Mouse (Mus musculus): ENCODE results near the gene Lrrc28.
A peak's percentile ranks its signal among the peaks of the same experiment; 100 is the strongest.

Gene Lrrc28

DNA sequence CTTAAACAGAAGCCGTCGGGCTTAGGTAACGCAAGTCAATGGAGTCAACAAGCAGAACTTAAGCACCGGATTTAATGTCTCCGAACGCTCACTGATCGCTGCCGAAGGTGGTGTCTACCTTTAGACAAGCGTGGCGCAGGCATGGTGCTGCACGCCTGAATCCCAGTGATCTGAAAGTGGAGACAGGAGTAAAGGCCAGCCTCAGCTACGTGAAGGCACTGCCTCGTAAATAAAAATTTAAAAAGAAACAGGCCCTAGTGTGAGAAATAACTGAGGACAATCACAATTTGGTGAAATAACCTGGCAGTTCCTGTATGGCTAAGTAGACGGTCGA lies 580 bp upstream of the Lrrc28 start:
- DNase-seq (ENCODE audit: low spot score), result no peak

- no peak for DNase-seq (ENCODE audit: low spot score)
These were observed 777 bp downstream of the Lrrc28 start for GRCm38 (mm10) chr7:67644291-67644690.

DNA sequence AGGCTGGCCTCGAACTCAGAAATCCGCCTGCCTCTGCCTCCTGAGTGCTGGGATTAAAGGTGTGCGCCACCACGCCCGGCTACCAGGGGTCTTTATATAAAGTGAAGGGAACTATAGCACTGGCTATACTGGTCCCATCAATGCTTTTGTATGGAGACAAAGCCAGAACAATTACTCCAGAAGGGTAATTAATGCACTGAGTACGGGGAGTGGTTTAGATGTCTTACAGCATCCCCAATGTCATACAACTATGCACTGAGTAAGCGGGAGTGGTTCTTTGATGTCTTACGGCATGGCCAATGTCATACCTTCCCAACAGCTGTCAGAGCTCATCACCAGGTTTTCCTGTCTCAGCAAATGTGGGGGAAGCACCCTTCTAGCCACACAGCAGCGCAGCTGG lies 2.1 kb downstream of the Lrrc28 start:
- no peak for DNase-seq (ENCODE audit: low spot score)

DNA sequence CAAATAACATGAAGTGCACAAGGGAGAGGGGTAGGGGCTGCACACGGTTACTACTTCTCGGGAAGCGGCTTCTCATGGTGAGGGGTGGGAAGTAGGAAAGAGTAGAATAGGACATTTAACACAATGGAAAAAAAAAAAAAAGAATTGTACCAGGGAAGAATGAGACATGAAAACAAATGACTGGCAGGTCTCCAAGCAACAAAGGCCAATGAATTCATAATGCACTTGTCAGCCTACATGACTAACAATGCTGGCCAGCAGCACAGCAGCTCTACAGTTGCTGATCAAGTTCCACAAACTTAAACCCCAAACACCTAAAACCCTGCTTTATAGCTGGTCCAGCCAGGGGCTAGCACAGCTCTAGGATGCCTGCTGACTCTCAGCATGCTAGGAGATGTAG lies 6.1 kb downstream of the Lrrc28 start:
- no peak for DNase-seq (ENCODE audit: low spot score)

GRCm38 (mm10) chr7:67636161-67636560 lies 8.9 kb downstream of the Lrrc28 start:
- no peak for DNase-seq (ENCODE audit: low spot score)

GRCm38 (mm10) chr7:67634210-67634609 lies 10.9 kb downstream of the Lrrc28 start:
- DNase-seq (ENCODE audit: low spot score), result no peak

GRCm38 (mm10) chr7:67632380-67632779 lies 12.7 kb downstream of the Lrrc28 start:
- DNase-seq (ENCODE audit: low spot score), result no peak

- DNase-seq (ENCODE audit: low spot score), result peak; percentile 62
These were observed 14.3 kb downstream of the Lrrc28 start for GRCm38 (mm10) chr7:67630817-67631216.

GRCm38 (mm10) chr7:67629681-67630080 lies 15.4 kb downstream of the Lrrc28 start:
- DNase-seq (ENCODE audit: low spot score), result no peak

- DNase-seq (ENCODE audit: low spot score), result no peak
These were observed 18.4 kb downstream of the Lrrc28 start for GRCm38 (mm10) chr7:67626671-67627070.

DNA sequence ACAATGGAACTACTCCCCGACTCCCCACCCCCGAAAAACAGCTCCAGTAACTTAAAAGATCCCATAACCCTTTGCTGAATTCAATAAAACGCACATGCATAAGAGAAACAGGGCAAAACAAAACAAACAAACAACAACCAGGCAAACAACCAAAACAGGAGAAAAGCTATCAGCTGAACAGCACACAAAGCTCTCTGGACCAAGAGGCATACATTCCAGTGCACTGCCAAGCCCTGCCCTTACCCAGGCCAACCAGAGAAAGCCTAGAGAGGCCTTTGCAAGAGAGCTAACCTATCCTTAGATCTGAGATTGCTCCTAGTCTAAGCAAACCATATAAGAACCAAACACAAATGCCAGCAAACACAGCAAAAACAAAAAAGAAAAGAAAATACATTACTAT lies 22.9 kb downstream of the Lrrc28 start:
- DNase-seq (ENCODE audit: low spot score), result no peak

DNA sequence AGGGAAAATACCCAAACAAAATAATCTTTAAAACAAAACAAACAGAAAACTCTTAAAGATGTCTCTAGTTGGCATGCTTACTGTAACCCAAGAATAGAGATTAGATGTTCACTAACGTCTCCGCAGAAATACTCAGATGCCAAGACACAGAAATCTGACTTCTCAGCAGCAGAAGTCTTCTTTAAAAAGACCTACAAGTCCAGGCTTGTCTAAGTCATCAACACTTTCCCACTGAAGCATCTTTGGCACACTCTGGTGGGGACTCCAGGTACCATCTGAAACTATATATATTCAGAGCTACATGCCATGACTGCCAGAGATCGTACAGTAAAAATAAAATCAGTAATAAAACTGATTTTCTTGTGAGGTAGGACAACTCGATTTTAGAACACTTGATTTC lies 25.2 kb downstream of the Lrrc28 start:
- DNase-seq (ENCODE audit: low spot score), result no peak

DNA sequence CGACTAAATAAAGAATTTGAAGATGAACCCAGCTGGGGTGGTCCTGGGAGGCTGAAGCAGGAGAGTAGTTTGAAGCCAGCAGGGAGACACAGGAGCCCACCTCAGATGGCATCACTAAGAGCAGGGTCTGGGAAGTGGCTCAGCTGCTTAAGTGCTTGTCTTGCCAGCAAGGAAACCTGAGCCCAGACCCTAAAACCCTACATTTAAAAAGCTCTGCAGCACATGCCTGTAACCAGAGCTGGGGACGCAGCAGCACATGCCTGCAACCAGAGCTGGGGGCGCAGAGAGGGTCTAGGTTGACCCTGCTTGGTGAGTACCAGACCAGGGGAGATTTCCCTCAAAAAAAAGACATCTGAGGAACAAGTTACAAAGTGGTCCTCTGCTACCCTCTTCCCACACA lies 26.8 kb downstream of the Lrrc28 start:
- no peak for DNase-seq (ENCODE audit: low spot score)

DNA sequence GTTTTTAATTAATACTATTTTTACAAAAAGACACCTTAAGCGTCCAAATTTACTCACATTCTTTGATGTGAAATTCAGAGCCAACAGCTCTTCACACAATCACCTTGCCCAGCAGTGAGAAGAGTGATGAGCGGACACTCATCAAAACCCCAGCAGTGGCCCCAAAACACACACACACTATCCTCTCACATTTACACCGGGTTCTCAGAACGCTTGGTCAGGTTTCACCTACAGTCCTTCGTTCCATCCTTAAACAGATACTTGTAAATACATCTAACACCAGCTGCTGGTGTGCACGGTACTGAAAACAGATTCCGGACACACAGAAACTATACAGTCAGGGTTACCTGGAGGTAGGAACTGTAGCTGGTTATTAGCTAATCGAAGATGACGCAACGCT lies 27.4 kb downstream of the Lrrc28 start:
- no peak for DNase-seq (ENCODE audit: low spot score)

DNA sequence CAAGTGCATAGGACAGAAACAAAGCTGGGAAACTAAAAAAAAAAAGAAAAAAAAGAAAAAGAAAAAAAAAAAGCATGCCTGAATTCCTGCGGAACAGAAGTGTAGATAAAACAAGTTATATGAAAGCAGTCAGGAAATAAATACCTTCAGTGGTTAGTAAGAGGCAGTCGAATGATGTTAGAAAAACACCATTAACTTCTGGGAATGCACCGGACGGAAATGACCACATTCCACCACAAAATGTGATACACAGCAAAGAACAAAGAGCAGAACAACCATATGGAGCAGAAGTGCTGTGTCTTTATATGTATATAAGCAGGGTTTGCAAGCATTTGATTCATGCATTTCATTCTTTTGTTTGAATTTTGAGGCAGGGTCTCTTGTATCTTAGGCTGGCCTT lies 28.2 kb downstream of the Lrrc28 start:
- no peak for DNase-seq (ENCODE audit: low spot score)

DNA sequence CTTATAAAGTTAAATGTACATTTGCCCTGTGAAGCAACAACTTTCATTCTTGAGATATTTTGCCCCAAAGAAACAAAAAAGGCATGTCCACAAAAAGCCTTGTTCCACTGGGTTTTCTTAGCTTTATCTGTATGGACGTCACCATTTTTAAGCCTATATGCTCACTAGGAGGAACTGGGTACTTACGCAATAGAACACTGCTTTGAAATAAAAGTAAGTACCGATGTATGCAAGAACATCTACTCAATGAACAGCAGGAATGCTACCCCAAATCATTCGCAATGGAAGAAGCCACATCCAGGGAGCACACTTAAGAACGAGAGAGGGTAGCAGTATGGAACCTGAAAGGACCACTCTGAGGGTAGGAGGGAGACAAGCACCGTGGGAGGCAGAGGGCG lies 30.6 kb downstream of the Lrrc28 start:
- no peak for DNase-seq (ENCODE audit: low spot score)

DNA sequence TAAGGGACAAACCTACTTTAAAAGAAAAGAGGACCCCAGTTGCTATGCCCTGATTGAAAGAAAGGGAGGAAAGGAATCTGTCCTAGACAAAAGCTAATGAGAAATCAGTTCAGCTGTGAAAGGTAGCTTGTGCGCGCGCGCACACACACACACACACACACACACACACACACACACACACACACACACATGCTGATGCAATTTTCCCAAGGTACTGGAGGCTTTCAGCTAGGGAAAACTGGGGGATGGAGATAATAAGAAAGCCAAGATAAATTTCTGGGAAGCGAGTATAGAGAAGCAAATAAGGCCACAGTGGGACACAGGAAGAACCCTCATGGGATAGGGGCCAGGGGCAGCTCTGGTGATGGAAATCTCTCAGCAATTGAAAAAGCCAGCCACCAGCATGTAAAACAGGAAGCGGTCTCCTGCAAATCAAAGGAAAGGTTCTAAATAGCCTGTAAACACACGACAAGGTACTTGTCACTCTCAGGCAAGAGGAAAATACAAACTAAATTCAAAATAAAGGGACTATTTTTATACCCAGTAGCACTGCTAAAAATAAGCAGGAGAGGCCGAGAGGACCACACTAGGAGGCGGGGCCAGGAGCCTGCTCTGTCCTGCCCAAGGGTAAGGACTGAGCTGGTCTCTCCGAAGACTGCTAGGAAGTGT lies 31.1 kb downstream of the Lrrc28 start:
- DNase-seq (ENCODE audit: low spot score), result no peak

- no peak for DNase-seq (ENCODE audit: low spot score)
These were observed 36.6 kb downstream of the Lrrc28 start for GRCm38 (mm10) chr7:67608348-67609024.

- no peak for DNase-seq (ENCODE audit: low spot score)
These were observed 37.3 kb downstream of the Lrrc28 start for GRCm38 (mm10) chr7:67607669-67608347.

DNA sequence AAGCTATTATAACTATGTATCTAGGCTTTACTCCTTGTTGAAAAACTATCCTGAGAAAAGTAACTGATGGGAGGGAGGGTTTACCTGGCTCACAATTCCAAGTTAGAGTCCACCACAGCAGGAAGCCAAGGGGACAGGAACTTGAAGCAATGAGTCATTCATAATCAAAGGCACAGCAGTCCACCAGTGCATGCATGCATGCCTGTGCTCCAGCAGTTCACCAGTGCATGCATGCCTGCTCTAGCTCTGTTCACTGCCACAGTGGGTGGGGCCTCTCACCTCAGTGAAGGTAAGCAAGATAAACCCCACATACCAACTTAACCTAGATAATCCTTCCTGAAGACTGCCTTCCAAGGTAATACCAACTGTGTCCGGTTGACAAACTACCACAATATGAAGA lies 38.8 kb downstream of the Lrrc28 start:
- no peak for DNase-seq (ENCODE audit: low spot score)

DNA sequence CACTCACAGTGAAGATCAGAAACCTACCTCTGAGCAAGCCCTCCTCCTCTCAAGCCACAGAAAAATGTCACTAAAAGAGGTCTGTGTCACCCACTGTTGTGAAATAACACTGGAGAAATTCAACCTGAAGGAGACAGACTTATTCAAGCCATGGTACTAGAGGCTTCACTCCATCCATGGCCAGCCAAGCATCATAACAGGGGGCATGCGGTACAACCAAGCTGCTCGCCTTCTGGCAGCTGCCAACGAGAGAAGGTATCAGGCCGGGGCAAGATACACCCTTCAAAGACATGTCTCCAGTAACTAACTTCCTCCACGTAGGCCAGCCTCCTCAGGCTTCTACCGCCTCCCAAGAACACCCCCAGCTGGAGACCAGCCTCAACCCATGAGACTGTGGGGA lies 40.0 kb downstream of the Lrrc28 start:
- no peak for DNase-seq (ENCODE audit: low spot score)

DNA sequence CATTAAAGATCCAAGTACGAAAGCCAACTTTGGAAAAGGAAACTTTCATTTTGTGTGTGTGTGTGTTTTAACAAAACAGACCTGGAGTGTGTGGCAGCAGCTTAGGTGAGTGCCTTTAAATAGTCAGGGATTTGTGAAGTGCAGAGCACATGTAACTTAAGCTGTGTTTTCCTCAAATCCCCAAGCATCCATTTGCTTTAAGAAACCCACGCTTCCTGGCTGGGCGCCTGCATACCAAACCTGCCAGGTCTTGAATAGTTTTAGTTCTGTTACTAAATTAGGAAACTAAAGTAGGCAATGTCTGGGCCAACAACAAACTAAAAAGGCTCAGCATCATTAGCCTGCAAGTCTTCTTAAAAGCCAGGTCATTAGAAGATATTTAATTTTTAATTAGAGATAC lies 47.0 kb downstream of the Lrrc28 start:
- no peak for DNase-seq (ENCODE audit: low spot score)

DNA sequence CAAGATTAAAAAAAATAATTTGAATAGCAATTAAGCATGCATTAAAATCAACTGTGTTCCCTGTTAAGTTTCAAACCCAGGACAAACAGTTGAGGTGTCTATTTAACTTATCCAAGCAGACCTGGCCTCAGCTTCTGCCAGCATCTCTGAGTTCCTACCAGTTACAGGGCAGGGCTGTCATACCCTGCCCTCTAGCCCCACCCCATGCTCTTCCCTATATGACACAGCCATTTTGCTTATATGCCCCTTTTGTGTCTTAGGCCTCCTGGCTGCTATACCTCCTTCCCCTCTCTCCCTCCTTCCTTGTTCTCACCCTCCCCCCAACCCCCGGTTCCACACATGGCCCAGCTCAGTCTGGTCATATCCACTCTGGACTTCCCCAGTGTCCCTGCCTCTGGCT lies 48.1 kb downstream of the Lrrc28 start:
- no peak for DNase-seq (ENCODE audit: low spot score)

DNA sequence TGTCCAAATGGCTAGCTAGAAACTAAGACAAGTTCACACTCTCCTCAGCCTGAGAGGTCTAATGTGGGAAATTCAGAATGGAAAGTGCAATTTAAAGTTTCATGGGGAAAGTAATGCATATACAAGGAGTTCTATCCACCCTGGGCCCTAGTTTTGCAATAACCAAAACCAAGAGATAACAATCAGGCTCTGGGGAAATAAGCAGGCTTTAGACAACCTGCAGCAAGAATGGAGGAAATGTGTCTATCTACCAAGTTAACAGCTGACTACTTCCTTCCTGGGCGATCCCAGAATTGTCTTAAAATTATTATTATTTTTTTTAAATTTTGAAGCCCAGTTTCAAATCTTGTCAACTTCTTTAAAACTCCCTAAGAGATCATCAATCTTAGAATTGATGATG lies 48.7 kb downstream of the Lrrc28 start:
- DNase-seq (ENCODE audit: low spot score), result no peak

Measured in ovary, postnatal 14 days (tissue).